Mouse (Mus musculus): ENCODE results near the gene Ifitm5. TPM values are rescaled to one million over a fixed set of nuclear protein-coding genes. Genes with fewer than 3 reads are reported as not detected.
"Not testable (repeated sequence)": the region's sequence is repeated elsewhere in the genome, so short reads cannot be mapped to it uniquely, and the experiment has no call there.

Gene Ifitm5
- polyA plus RNA-seq, 1 experiment from 2014 or later: 2.3 TPM

GRCm38 (mm10) chr7:140982971-140983370 is 32.9 kb upstream of the Ifitm5 start:
- Histone ChIP-seq H3K9ac (ENCODE audit: low read length) (no peak overlapping the region), H3K4me2 (ENCODE audit: low read length) (no peak overlapping the region), H3K4me1 (replicated peaks; ENCODE audit: control insufficient read depth, insufficient read depth, low read length) (no peaks in the 10 kb centered on the region), H3K27me3 (replicated peaks; ENCODE audit: control insufficient read depth, insufficient read depth, low read length) (no peaks in the 10 kb centered on the region), H3K36me3 (ENCODE audit: control insufficient read depth, insufficient read depth, low read length) (no peaks in the 10 kb centered on the region), H3K9me3 (ENCODE audit: control insufficient read depth, low read length) (no peaks in the 10 kb centered on the region), H3K27ac (ENCODE audit: low read depth) (no peak overlapping the region), H3K4me3 (ENCODE audit: low read depth, low read length) (no peak overlapping the region)
- no peak for DNase-seq (ENCODE audit: low spot score)
- WGBS: 92% methylated on average over 7 of the region's 7 CpGs
- ATAC-seq (replicated peaks; ENCODE audit: low FRiP score, low TSS enrichment, low read depth): no peak

- Histone ChIP-seq H3K4me3 (ENCODE audit: low read depth, low read length) (no peak overlapping the region), H3K4me1 (replicated peaks; ENCODE audit: control insufficient read depth, insufficient read depth, low read length) (no peaks in the 10 kb centered on the region), H3K9me3 (ENCODE audit: control insufficient read depth, low read length) (no peaks in the 10 kb centered on the region), H3K27me3 (replicated peaks; ENCODE audit: control insufficient read depth, insufficient read depth, low read length) (no peaks in the 10 kb centered on the region), H3K9ac (ENCODE audit: low read length) (no peak overlapping the region), H3K4me2 (ENCODE audit: low read length) (no peak overlapping the region), H3K27ac (ENCODE audit: low read depth) (no peak overlapping the region), H3K36me3 (ENCODE audit: control insufficient read depth, insufficient read depth, low read length) (no peaks in the 10 kb centered on the region)
- WGBS: 86% methylated on average over 8 of the region's 8 CpGs
- ATAC-seq (replicated peaks; ENCODE audit: low FRiP score, low TSS enrichment, low read depth) (no peak), DNase-seq (ENCODE audit: low spot score) (no peak)
Observed at GRCm38 (mm10) chr7:140981704-140982103, 31.6 kb upstream of the Ifitm5 start.

- not testable (repeated sequence) for ATAC-seq (replicated peaks; ENCODE audit: low FRiP score, low TSS enrichment, low read depth); DNase-seq (ENCODE audit: low spot score); H3K36me3 ChIP-seq (ENCODE audit: control insufficient read depth, insufficient read depth, low read length); H3K9ac ChIP-seq (ENCODE audit: low read length); H3K4me3 ChIP-seq (ENCODE audit: low read depth, low read length); H3K9me3 ChIP-seq (ENCODE audit: control insufficient read depth, low read length); H3K27ac ChIP-seq (ENCODE audit: low read depth); H3K27me3 ChIP-seq (replicated peaks; ENCODE audit: control insufficient read depth, insufficient read depth, low read length); H3K4me2 ChIP-seq (ENCODE audit: low read length)
- peaks cover 22% of the 10 kb centered on the region for H3K4me1 ChIP-seq (replicated peaks; ENCODE audit: control insufficient read depth, insufficient read depth, low read length)
- 92% methylated on average over 9 of the region's 9 CpGs for WGBS
Observed at GRCm38 (mm10) chr7:140976720-140977119, 26.6 kb upstream of the Ifitm5 start.

GRCm38 (mm10) chr7:140975465-140975864 is 25.4 kb upstream of the Ifitm5 start:
- Histone ChIP-seq H3K4me2 (ENCODE audit: low read length) (no peak overlapping the region), H3K9ac (ENCODE audit: low read length) (no peak overlapping the region), H3K36me3 (ENCODE audit: control insufficient read depth, insufficient read depth, low read length) (no peaks in the 10 kb centered on the region), H3K9me3 (ENCODE audit: control insufficient read depth, low read length) (no peaks in the 10 kb centered on the region), H3K4me3 (ENCODE audit: low read depth, low read length) (no peak overlapping the region), H3K27me3 (replicated peaks; ENCODE audit: control insufficient read depth, insufficient read depth, low read length) (no peaks in the 10 kb centered on the region), H3K27ac (ENCODE audit: low read depth) (peak overlapping the region; percentile 82; the same call in 1 of the 2 replicates), H3K4me1 (replicated peaks; ENCODE audit: control insufficient read depth, insufficient read depth, low read length) (peaks cover 34% of the 10 kb centered on the region)
- DNase-seq (ENCODE audit: low spot score): no peak
- 23% methylated on average over 3 of the region's 3 CpGs for WGBS
- no peak for ATAC-seq (replicated peaks; ENCODE audit: low FRiP score, low TSS enrichment, low read depth)

- peak overlapping the region; percentile 82 for H3K27ac ChIP-seq (ENCODE audit: low read depth)
- no peak overlapping the region for H3K4me2 ChIP-seq (ENCODE audit: low read length)
- no peaks in the 10 kb centered on the region for H3K27me3 ChIP-seq (replicated peaks; ENCODE audit: control insufficient read depth, insufficient read depth, low read length)
- 17% methylated on average over 9 of the region's 9 CpGs for WGBS
- DNase-seq (ENCODE audit: low spot score): no peak
- H3K9me3 ChIP-seq (ENCODE audit: control insufficient read depth, low read length): no peaks in the 10 kb centered on the region
- no peaks in the 10 kb centered on the region for H3K36me3 ChIP-seq (ENCODE audit: control insufficient read depth, insufficient read depth, low read length)
- ATAC-seq (replicated peaks; ENCODE audit: low FRiP score, low TSS enrichment, low read depth): no peak
- peaks cover 36% of the 10 kb centered on the region for H3K4me1 ChIP-seq (replicated peaks; ENCODE audit: control insufficient read depth, insufficient read depth, low read length)
- H3K9ac ChIP-seq (ENCODE audit: low read length): no peak overlapping the region
- H3K4me3 ChIP-seq (ENCODE audit: low read depth, low read length): no peak overlapping the region
Observed at GRCm38 (mm10) chr7:140974940-140975339, 24.8 kb upstream of the Ifitm5 start.

GRCm38 (mm10) chr7:140973396-140974165 is 23.5 kb upstream of the Ifitm5 start:
- no peak for DNase-seq (ENCODE audit: low spot score)
- H3K4me1 ChIP-seq (replicated peaks; ENCODE audit: control insufficient read depth, insufficient read depth, low read length): peaks cover 36% of the 10 kb centered on the region
- H3K36me3 ChIP-seq (ENCODE audit: control insufficient read depth, insufficient read depth, low read length): no peaks in the 10 kb centered on the region
- no peak for ATAC-seq (replicated peaks; ENCODE audit: low FRiP score, low TSS enrichment, low read depth)
- no peak overlapping the region for H3K4me3 ChIP-seq (ENCODE audit: low read depth, low read length)
- H3K27ac ChIP-seq (ENCODE audit: low read depth): peak overlapping the region; percentile 77
- WGBS: 32% methylated on average over 14 of the region's 14 CpGs
- no peaks in the 10 kb centered on the region for H3K9me3 ChIP-seq (ENCODE audit: control insufficient read depth, low read length)
- H3K9ac ChIP-seq (ENCODE audit: low read length): no peak overlapping the region
- H3K27me3 ChIP-seq (replicated peaks; ENCODE audit: control insufficient read depth, insufficient read depth, low read length): no peaks in the 10 kb centered on the region
- no peak overlapping the region for H3K4me2 ChIP-seq (ENCODE audit: low read length)

GRCm38 (mm10) chr7:140971479-140972171 is 21.5 kb upstream of the Ifitm5 start:
- peaks cover 42% of the 10 kb centered on the region for H3K4me1 ChIP-seq (replicated peaks; ENCODE audit: control insufficient read depth, insufficient read depth, low read length)
- no peak for DNase-seq (ENCODE audit: low spot score)
- no peak overlapping the region for H3K4me3 ChIP-seq (ENCODE audit: low read depth, low read length)
- H3K36me3 ChIP-seq (ENCODE audit: control insufficient read depth, insufficient read depth, low read length): no peaks in the 10 kb centered on the region
- no peaks in the 10 kb centered on the region for H3K27me3 ChIP-seq (replicated peaks; ENCODE audit: control insufficient read depth, insufficient read depth, low read length)
- 31% methylated on average over 8 of the region's 8 CpGs for WGBS
- no peak overlapping the region for H3K4me2 ChIP-seq (ENCODE audit: low read length)
- H3K27ac ChIP-seq (ENCODE audit: low read depth): peak overlapping the region; percentile 89
- no peaks in the 10 kb centered on the region for H3K9me3 ChIP-seq (ENCODE audit: control insufficient read depth, low read length)
- peak; percentile 82 for ATAC-seq (replicated peaks; ENCODE audit: low FRiP score, low TSS enrichment, low read depth)
- H3K9ac ChIP-seq (ENCODE audit: low read length): no peak overlapping the region

GRCm38 (mm10) chr7:140970931-140971330 is 20.8 kb upstream of the Ifitm5 start:
- 0 out of 2 replicates have a peak, but pooled peaks have one; percentile 9 for ATAC-seq (replicated peaks; ENCODE audit: low FRiP score, low TSS enrichment, low read depth)
- no peak for DNase-seq (ENCODE audit: low spot score)
- no peaks in the 10 kb centered on the region for H3K27me3 ChIP-seq (replicated peaks; ENCODE audit: control insufficient read depth, insufficient read depth, low read length)
- H3K4me1 ChIP-seq (replicated peaks; ENCODE audit: control insufficient read depth, insufficient read depth, low read length): peaks cover 42% of the 10 kb centered on the region
- peak overlapping the region; percentile 89 for H3K27ac ChIP-seq (ENCODE audit: low read depth)
- no peaks in the 10 kb centered on the region for H3K36me3 ChIP-seq (ENCODE audit: control insufficient read depth, insufficient read depth, low read length)
- H3K4me3 ChIP-seq (ENCODE audit: low read depth, low read length): no peak overlapping the region
- WGBS: 26% methylated on average over 7 of the region's 7 CpGs
- H3K9ac ChIP-seq (ENCODE audit: low read length): no peak overlapping the region
- no peak overlapping the region for H3K4me2 ChIP-seq (ENCODE audit: low read length)
- no peaks in the 10 kb centered on the region for H3K9me3 ChIP-seq (ENCODE audit: control insufficient read depth, low read length)

Measured in intestine, embryonic 14.5 days (tissue).